Mouse (Mus musculus) megakaryocyte, embryonic 14.5 days (primary cell): Measurements from ENCODE around the gene Pcgf6.

ENCODE experiments used
- FLI1 ChIP-seq: IDR thresholded peaks from 2 replicates; pipeline ENCODE4 v1.6.1; 2012; ENCODE audit warnings: low read length, inconsistent platforms, mixed read lengths
- GATA1 ChIP-seq: IDR thresholded peaks from 3 replicates; pipeline ENCODE4 v1.6.1; 2012; ENCODE audit warnings: mixed read lengths, low read length, inconsistent platforms, borderline replicate concordance

GRCm38 (mm10) chr19:46984726-46985622 is 65.7 kb downstream of the Pcgf6 start:
- TF ChIP-seq GATA1 (no peak), FLI1 (no peak)
